Mouse (Mus musculus): ENCODE measurements around the gene Large2.
"Not testable (repeated sequence)": the region's sequence is repeated elsewhere in the genome, so short reads cannot be mapped to it uniquely, and the experiment has no call there.

Large2 gene

GRCm38 (mm10) chr2:92374514-92374913 lies at the start of gene Large2, which contains the start of gene Pex16:
Gene Large2 (minus strand): TSS chr2:92374869.
Gene Pex16 (plus strand): TSS chr2:92374676.
- peak; percentile 75 for DNase-seq (ENCODE audit: low read depth)

GRCm38 (mm10) chr2:92423702-92424461 lies 49.2 kb upstream of the Large2 start:
- peak; percentile 60 for DNase-seq (ENCODE audit: low read depth)

GRCm38 (mm10) chr2:92423156-92423555 lies 48.5 kb upstream of the Large2 start:
- DNase-seq (ENCODE audit: low read depth): no peak

GRCm38 (mm10) chr2:92422388-92423135 lies 47.9 kb upstream of the Large2 start:
- peak; percentile 28 for DNase-seq (ENCODE audit: low read depth)

- no peak for DNase-seq (ENCODE audit: low read depth)
Observed at GRCm38 (mm10) chr2:92421723-92422387, 47.2 kb upstream of the Large2 start.

GRCm38 (mm10) chr2:92411705-92412104 lies 37.0 kb upstream of the Large2 start:
- no peak for DNase-seq (ENCODE audit: low read depth)

- DNase-seq (ENCODE audit: low read depth): no peak
Observed at GRCm38 (mm10) chr2:92408309-92409045, 33.8 kb upstream of the Large2 start.

- DNase-seq (ENCODE audit: low read depth): no peak
Observed at GRCm38 (mm10) chr2:92405687-92406086, 31.0 kb upstream of the Large2 start.

GRCm38 (mm10) chr2:92404737-92405136 lies 30.1 kb upstream of the Large2 start:
- no peak for DNase-seq (ENCODE audit: low read depth)

- no peak for DNase-seq (ENCODE audit: low read depth)
Observed at GRCm38 (mm10) chr2:92403776-92404319, 29.2 kb upstream of the Large2 start.

- DNase-seq (ENCODE audit: low read depth): peak; percentile 14
Observed at GRCm38 (mm10) chr2:92402591-92403326, 28.1 kb upstream of the Large2 start.

- no peak for DNase-seq (ENCODE audit: low read depth)
Observed at GRCm38 (mm10) chr2:92401091-92401561, 26.5 kb upstream of the Large2 start, which contains the start of gene Mapk8ip1. Gene Mapk8ip1 (minus strand): TSS chr2:92401263.

GRCm38 (mm10) chr2:92400682-92401081 lies 26.0 kb upstream of the Large2 start:
- no peak for DNase-seq (ENCODE audit: low read depth)

- not testable (repeated sequence) for DNase-seq (ENCODE audit: low read depth)
Observed at GRCm38 (mm10) chr2:92399877-92400276, 25.2 kb upstream of the Large2 start.

GRCm38 (mm10) chr2:92397436-92397835 lies 22.8 kb upstream of the Large2 start:
- peak; percentile 17 for DNase-seq (ENCODE audit: low read depth)

- no peak for DNase-seq (ENCODE audit: low read depth)
Observed at GRCm38 (mm10) chr2:92395535-92395934, 20.9 kb upstream of the Large2 start.

GRCm38 (mm10) chr2:92392318-92393264 lies 17.9 kb upstream of the Large2 start:
- peak; percentile 61 for DNase-seq (ENCODE audit: low read depth)

GRCm38 (mm10) chr2:92391703-92392317 lies 17.1 kb upstream of the Large2 start:
- no peak for DNase-seq (ENCODE audit: low read depth)

- DNase-seq (ENCODE audit: low read depth): no peak
Observed at GRCm38 (mm10) chr2:92391116-92391515, 16.4 kb upstream of the Large2 start.

All from NIH3T3 (cell line).